Mouse (Mus musculus) neural tube, embryonic 13.5 days (tissue): ENCODE measurements around the gene Narfl. TPM values are rescaled to one million over a fixed set of nuclear protein-coding genes. Genes with fewer than 3 reads are reported as not detected.

ENCODE experiments used
- ATAC-seq: fragments of 200-750 bp; cut with Nextera tagmentation; 2 replicates; pipeline ENCODE4 v1.8.0; 2017; ENCODE audit warnings: low read depth, mild to moderate bottlenecking, moderate TSS enrichment, moderate library complexity
- H3K27ac ChIP-seq: fragments of 300-500 bp; sonication (generic); replicated peaks from 2 replicates; pipeline ENCODE4 v1.5.1; 2015; ENCODE audit warnings: moderate library complexity, mild to moderate bottlenecking, inconsistent platforms
- H3K27me3 ChIP-seq: fragments of 300-500 bp; sonication (generic); 2 replicates; pipeline ENCODE4 v1.6.1; 2015; ENCODE audit warnings: mild to moderate bottlenecking, inconsistent platforms
- H3K36me3 ChIP-seq: fragments of 300-500 bp; sonication (generic); 2 replicates; pipeline ENCODE4 v1.6.1; 2015; ENCODE audit warnings: mild to moderate bottlenecking, inconsistent platforms
- H3K4me1 ChIP-seq: fragments of 300-500 bp; sonication (generic); replicated peaks from 2 replicates; pipeline ENCODE4 v1.6.1; 2015; ENCODE audit warnings: inconsistent platforms
- H3K4me2 ChIP-seq: fragments of 300-500 bp; sonication (generic); 2 replicates; pipeline ENCODE4 v1.6.1; 2015; ENCODE audit warnings: inconsistent platforms, mild to moderate bottlenecking, moderate library complexity
- H3K4me3 ChIP-seq: fragments of 300-500 bp; sonication (generic); 2 replicates; pipeline ENCODE4 v1.5.1; 2015; ENCODE audit warnings: mild to moderate bottlenecking, inconsistent platforms
- H3K9ac ChIP-seq: fragments of 300-500 bp; sonication (generic); 2 replicates; pipeline ENCODE4 v1.6.1; 2015; ENCODE audit warnings: moderate library complexity, mild to moderate bottlenecking, inconsistent platforms
- H3K9me3 ChIP-seq: fragments of 300-500 bp; sonication (generic); 2 replicates; pipeline ENCODE4 v1.6.1; 2016; ENCODE audit warnings: inconsistent platforms
- WGBS: fragments of 180-500 bp; shearing (Covaris S2); methylation state at CpG from one replicate; pipeline ENCODE4 v1.1.7; 2015; 5-methylcytosine and 5-hydroxymethylcytosine counted together
- polyA plus RNA-seq: library from polyadenylated mRNA; unstranded; fragments of >200 nt; fragmentation: Nextera tagmentation; extraction: Ambion mirVana; gene quantifications from 2 replicates; pipeline ENCODE4 v1.2.1, GENCODE M21; 2015

Narfl gene
- polyA plus RNA-seq, 1 experiment from 2014 or later: 26.6 TPM

DNA sequence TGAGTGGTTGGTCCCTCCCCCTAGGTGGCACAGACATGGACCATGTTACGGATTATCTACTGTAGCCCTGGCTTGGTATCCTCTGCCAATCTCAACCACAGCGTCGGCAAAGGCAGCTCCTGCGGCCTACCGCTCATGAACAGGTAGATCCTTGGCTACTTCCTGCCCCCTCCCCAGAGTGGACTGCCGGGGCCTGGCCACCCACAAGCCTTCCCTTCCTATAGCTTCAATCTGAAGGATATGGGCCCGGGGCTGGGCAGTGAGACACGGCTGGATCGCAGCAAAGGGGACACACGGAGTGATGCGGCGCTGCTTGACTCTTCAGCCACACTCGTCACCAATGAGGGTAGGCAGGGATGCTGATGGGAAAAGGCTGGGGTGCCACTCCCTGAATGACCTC lies 53.4 kb downstream of the Narfl start:
- peaks cover 51% of the 10 kb centered on the region for H3K36me3 ChIP-seq
- H3K4me1 ChIP-seq: peaks cover 85% of the 10 kb centered on the region
- no peaks in the 10 kb centered on the region for H3K27me3 ChIP-seq
- H3K9ac ChIP-seq: peak overlapping the region; percentile 38; the same call in 1 of the 2 replicates
- H3K9me3 ChIP-seq: no peaks in the 10 kb centered on the region
- WGBS: 93% methylated on average over 13 of the region's 13 CpGs
- no peak overlapping the region for H3K27ac ChIP-seq
- H3K4me3 ChIP-seq: no peak overlapping the region
- no peak for ATAC-seq
- H3K4me2 ChIP-seq: no peak overlapping the region

DNA sequence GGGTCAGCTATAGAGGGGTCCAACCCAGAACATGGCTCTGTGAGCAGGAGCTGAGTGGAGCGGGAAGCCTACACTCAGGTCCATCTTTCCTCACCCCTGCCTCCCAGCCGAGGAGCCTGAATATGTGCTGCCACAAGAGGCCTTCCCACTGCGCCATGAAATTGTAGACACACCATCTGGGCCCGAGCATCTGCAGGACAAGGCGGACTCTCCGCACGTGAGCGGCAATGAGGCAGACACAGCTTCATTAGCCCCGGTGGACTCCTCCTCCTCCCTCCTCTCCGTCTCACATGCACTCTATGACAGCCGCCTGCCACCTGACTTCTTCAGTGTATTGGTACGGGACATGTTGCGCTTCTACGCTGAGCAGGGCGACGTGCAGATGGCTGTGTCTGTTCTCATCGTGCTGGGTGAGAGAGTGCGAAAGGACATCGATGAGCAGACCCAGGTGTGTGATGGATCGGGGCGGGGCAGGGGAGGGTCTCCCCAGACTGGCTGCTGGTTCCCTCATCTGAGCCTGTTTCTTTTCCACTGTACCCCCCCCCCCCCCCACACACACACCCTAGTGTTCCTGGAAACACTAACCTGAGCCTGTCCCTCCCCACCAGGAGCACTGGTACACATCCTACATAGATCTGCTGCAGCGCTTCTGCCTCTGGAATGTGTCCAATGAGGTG lies 54.1 kb downstream of the Narfl start:
- Histone ChIP-seq H3K9ac (peak overlapping the region; percentile 89), H3K27me3 (no peaks in the 10 kb centered on the region), H3K9me3 (no peaks in the 10 kb centered on the region), H3K27ac (0 out of 2 replicates have a peak overlapping the region, but pooled peaks have one; percentile 94), H3K36me3 (peaks cover 51% of the 10 kb centered on the region), H3K4me2 (no peak overlapping the region), H3K4me1 (peaks cover 85% of the 10 kb centered on the region), H3K4me3 (no peak overlapping the region)
- 86% methylated on average over 22 of the region's 22 CpGs for WGBS
- no peak for ATAC-seq

DNA sequence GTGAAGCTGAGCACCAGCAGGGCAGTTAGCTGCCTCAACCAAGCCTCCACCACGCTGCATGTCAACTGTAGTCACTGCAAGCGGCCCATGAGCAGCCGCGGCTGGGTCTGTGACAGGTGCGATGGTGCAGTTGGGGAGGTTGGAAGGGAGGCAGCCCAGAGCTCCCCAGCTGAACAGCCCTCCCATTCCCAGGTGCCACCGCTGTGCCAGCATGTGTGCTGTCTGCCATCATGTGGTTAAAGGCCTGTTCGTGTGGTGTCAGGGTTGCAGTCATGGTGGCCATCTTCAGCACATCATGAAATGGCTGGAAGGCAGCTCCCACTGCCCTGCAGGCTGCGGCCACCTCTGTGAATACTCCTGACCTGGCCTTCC lies 54.6 kb downstream of the Narfl start:
- H3K27ac ChIP-seq: peak overlapping the region; percentile 94
- peak overlapping the region; percentile 89 for H3K9ac ChIP-seq
- ATAC-seq: no peak
- no peaks in the 10 kb centered on the region for H3K27me3 ChIP-seq
- H3K4me2 ChIP-seq: peak overlapping the region; percentile 96
- peak overlapping the region; percentile 76 for H3K4me3 ChIP-seq
- 85% methylated on average over 8 of the region's 8 CpGs for WGBS
- peaks cover 51% of the 10 kb centered on the region for H3K36me3 ChIP-seq
- peaks cover 81% of the 10 kb centered on the region for H3K4me1 ChIP-seq
- H3K9me3 ChIP-seq: no peaks in the 10 kb centered on the region

DNA sequence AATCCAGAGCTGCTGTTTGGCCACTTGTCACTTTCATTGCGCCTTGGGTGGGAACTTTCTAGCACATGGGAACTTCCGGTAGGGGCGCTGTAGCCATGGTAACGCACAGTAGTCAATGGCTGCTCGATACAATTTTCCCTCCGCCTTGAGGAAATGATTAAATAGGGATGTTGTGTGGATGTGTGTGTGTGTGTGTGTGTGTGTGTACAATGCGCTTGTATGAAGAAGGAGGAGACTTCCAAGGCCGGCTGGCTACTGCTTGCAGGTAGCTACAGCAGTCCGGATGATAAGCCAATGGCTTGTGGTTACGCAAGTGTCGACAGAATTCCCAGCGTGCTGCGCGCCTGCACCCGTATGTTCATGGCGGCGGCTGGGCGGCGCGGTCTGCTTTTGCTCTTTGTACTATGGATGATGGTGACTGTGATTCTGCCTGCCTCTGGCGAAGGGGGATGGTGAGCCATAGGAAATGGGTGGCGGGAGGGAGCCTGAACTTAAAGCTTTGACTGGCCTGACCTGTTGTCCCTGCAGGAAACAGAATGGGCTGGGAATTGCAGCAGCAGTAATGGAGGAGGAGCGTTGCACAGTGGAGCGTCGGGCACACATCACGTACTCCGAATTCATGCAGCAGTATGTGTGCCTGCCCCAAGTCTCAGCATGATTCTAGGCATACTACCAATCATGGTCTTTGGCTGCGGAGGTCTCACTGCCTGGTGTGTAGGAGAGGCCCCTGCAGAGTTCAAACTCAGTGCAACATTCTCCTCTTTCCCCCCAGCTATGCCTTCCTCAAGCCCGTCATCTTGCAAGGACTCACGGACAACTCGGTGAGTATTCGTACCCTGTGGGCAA lies 55.4 kb downstream of the Narfl start, which contains the start of gene Jmjd8:
Jmjd8 (plus strand) TSS at position 156 of the 846 bp plus-strand sequence.
- H3K27ac ChIP-seq: peak within 1 kb of the TSS; percentile 94
- no peaks in the 10 kb centered on the region for H3K27me3 ChIP-seq
- peaks cover 84% of the 10 kb centered on the region for H3K4me1 ChIP-seq
- peak within 1 kb of the TSS; percentile 76 for H3K4me3 ChIP-seq
- H3K9ac ChIP-seq: peak within 1 kb of the TSS; percentile 89
- peaks cover 51% of the 10 kb centered on the region for H3K36me3 ChIP-seq
- WGBS: 1% methylated on average over 32 of the region's 32 CpGs
- peak; percentile 45 for ATAC-seq
- peak within 1 kb of the TSS; percentile 96 for H3K4me2 ChIP-seq
- H3K9me3 ChIP-seq: no peaks in the 10 kb centered on the region

DNA sequence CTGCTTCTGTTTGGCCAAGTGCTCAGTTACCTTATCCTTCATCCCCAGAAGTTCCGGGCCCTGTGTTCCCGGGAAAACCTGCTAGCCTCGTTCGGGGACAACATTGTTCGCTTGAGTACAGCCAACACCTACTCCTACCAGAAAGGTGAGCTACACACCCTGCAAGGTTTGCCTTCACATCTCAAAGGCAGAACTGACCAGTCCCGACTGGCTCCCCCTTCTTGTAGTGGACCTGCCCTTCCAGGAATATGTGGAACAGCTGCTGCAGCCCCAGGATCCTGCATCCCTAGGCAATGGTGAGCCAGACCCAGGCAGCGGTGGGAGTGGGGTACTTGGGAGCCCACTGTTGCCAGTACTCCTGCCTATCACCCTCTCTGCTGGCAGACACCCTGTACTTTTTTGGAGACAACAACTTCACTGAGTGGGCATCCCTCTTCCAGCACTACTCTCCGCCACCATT lies 56.0 kb downstream of the Narfl start:
- peak overlapping the region; percentile 94 for H3K27ac ChIP-seq
- H3K27me3 ChIP-seq: no peaks in the 10 kb centered on the region
- H3K9ac ChIP-seq: peak overlapping the region; percentile 89
- no peaks in the 10 kb centered on the region for H3K9me3 ChIP-seq
- peak overlapping the region; percentile 96 for H3K4me2 ChIP-seq
- H3K4me3 ChIP-seq: peak overlapping the region; percentile 76
- WGBS: 47% methylated on average over 8 of the region's 8 CpGs
- peaks cover 51% of the 10 kb centered on the region for H3K36me3 ChIP-seq
- peaks cover 84% of the 10 kb centered on the region for H3K4me1 ChIP-seq
- ATAC-seq: no peak

DNA sequence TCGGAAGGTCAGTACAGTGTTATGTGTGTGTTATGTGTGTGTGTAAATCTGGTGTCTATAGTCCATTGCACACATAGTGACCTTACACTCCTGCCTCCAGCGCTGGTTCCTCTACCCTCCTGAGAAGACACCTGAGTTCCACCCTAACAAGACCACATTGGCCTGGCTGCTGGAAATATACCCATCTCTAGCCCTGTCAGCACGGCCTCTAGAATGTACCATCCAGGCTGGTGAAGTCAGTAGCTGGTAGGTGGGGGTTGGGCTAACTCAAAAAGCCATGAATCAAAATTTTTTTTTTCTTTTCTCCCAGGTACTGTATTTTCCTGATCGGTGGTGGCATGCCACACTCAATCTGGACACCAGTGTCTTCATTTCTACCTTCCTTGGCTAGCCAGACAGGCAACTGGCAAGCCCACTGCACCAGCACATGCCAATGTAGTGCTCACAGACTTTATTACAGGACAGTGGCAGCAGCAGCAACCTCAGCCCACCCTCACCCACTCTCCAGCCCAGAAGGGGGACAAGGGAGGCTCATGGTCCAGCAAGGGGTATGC lies 56.7 kb downstream of the Narfl start:
- peaks cover 55% of the 10 kb centered on the region for H3K36me3 ChIP-seq
- H3K4me3 ChIP-seq: peak overlapping the region; percentile 76
- ATAC-seq: no peak
- H3K4me1 ChIP-seq: peaks cover 84% of the 10 kb centered on the region
- H3K4me2 ChIP-seq: peak overlapping the region; percentile 98
- WGBS: 88% methylated on average over 4 of the region's 4 CpGs
- H3K27me3 ChIP-seq: no peaks in the 10 kb centered on the region
- no peaks in the 10 kb centered on the region for H3K9me3 ChIP-seq
- peak overlapping the region; percentile 89 for H3K9ac ChIP-seq
- H3K27ac ChIP-seq: no peak overlapping the region

DNA sequence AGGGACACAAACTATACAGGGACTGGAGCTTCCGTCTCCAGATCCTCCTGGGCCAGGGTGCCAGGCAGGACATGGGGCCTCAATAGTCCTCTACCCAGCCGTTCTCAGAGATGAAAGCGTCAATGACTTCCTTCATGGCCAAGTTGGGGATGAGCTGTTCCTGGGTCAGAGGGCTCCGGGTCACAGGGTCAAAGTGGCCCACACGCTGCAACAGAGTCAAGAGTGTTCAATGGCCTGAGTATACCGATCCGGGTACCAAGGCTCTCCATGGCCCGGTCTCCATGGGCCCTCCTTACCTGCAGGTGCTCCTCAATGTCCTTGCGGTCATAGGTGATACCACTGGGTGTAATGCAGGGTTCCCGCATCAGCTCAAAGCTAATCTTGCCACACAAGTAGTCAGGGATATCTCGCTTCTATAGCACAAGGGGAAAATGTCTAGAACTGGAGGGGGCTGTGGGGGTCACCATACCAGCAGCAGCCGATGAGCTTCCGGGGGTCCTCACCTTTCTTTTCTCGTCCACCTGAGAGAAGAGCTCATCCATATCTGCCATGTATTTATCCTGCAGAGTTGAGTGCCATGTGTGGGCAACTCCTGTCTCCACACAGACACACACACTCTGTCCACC lies 57.3 kb downstream of the Narfl start:
- ATAC-seq: no peak
- Histone ChIP-seq H3K27me3 (no peaks in the 10 kb centered on the region), H3K9me3 (no peaks in the 10 kb centered on the region), H3K4me2 (peak overlapping the region; percentile 98), H3K4me3 (peak overlapping the region; percentile 76), H3K4me1 (peaks cover 84% of the 10 kb centered on the region), H3K27ac (no peak overlapping the region), H3K9ac (peak overlapping the region; percentile 85; the same call in 1 of the 2 replicates), H3K36me3 (peaks cover 56% of the 10 kb centered on the region)
- 86% methylated on average over 14 of the region's 14 CpGs for WGBS

DNA sequence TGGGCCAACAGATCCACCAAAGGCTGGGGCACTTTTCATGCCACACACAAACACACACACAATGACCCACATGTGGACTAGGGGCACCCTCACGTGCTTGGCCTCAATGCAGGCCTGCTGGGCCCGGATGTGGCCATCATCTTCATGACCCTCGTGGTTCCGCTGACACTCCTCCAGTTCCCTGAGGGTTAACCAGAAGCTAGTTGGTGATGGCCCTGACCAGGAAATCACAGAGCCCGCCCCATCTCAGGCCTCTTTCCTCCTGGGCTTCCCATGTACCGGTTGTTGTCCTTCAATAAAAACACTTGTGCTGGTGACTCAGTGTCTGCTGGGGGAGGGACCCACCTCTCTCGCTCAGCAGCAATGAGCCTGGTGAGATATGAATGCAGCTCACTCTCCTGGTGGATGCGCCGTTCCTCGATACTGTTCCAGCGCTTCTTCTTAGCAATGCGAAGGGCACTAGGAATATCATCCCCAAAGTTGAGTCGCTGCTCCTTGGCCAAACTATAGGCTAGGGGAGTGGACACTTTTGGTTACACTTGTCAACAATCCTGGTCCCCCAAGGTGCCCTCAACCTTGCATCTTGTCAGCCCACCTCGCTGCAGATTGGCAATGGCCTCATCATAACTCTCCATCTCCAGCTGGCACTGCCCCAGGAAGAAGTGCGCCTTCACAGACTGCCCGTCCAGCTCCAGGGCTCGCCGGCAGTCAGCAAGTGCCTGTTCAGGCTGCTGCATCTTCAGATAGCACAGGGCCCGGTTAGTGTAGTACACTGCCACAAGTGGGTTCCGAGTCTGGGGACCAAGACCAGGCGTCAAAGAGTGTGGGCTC lies 58.1 kb downstream of the Narfl start:
- ATAC-seq: no peak
- peak overlapping the region; percentile 94 for H3K27ac ChIP-seq
- peaks cover 48% of the 10 kb centered on the region for H3K36me3 ChIP-seq
- no peaks in the 10 kb centered on the region for H3K27me3 ChIP-seq
- H3K9me3 ChIP-seq: no peaks in the 10 kb centered on the region
- H3K9ac ChIP-seq: peak overlapping the region; percentile 85
- peak overlapping the region; percentile 98 for H3K4me2 ChIP-seq
- peak overlapping the region; percentile 76 for H3K4me3 ChIP-seq
- H3K4me1 ChIP-seq: peaks cover 84% of the 10 kb centered on the region
- 62% methylated on average over 21 of the region's 21 CpGs for WGBS

DNA sequence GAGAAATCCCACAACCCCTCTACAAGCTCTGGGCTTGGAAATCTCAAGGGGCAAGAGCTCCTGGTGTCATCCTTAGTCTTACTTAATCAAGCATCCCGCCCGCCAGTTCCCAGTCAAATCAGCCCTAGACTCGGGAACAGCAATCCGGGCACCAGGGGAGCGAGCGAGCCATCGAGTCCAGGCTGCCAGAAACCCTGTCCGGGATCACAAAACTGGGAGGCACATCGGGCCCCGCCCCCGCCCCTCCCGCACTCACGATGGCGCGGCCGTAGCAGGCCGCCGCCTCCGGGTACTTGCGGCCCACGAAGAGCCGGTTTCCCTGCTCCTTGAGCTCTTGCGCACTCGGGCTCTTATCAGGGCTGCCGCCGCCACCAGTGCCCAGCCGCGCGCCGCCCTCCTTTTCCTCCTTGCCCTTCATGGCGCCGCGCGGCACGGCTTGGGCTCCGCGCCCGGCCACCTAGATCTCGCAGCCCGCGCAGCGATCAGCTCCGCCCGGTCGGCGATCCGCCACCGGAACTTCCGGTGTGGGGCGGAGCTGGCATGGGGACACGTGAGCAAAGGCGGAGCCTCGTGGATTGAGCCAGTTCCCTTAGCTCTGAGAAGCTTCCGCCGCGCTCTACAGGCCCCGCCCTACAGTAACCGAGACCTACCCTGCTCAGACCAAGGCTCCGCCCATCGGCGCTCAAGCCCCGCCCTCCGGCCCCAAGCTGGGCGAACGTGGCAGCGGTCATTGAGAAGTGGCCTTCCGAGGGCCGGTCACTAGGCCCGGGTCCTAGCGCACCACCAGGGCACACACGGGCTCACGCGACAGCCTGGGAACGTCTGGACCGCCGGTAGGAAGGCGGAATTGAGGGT lies 59.1 kb downstream of the Narfl start:
- no peaks in the 10 kb centered on the region for H3K27me3 ChIP-seq
- WGBS: under 1% methylated on average over 77 of the region's 77 CpGs
- H3K4me1 ChIP-seq: peaks cover 84% of the 10 kb centered on the region
- no peaks in the 10 kb centered on the region for H3K9me3 ChIP-seq
- H3K9ac ChIP-seq: peak overlapping the region; percentile 85
- H3K4me3 ChIP-seq: peak overlapping the region; percentile 76
- peaks cover 38% of the 10 kb centered on the region for H3K36me3 ChIP-seq
- peak; percentile 91 for ATAC-seq
- peak overlapping the region; percentile 98 for H3K4me2 ChIP-seq
- H3K27ac ChIP-seq: peak overlapping the region; percentile 94
